Mouse (Mus musculus) macrophage (primary cell): ENCODE results near the gene Gm20683. TPM values are rescaled to one million over a fixed set of nuclear protein-coding genes. Genes with fewer than 3 reads are reported as not detected.
"Not testable (repeated sequence)": the region's sequence is repeated elsewhere in the genome, so short reads cannot be mapped to it uniquely, and the experiment has no call there.

Experiments used
- H3K27ac ChIP-seq: fragments of 350-480 bp; formaldehyde crosslinking; 2 replicates; pipeline ENCODE4 v1.9.0; 2021
- H3K36me3 ChIP-seq: fragments of 350-480 bp; formaldehyde crosslinking; 2 replicates; pipeline ENCODE4 v1.9.0; 2021; ENCODE audit errors: inconsistent target
- H3K4me3 ChIP-seq: fragments of 350-480 bp; formaldehyde crosslinking; 2 replicates; pipeline ENCODE4 v1.9.0; 2021; ENCODE audit errors: inconsistent target
- H3K79me2 ChIP-seq: fragments of 350-480 bp; formaldehyde crosslinking; 2 replicates; pipeline ENCODE4 v1.9.0; 2021; ENCODE audit errors: inconsistent target
- WGBS: methylation state at CpG from one replicate; pipeline ENCODE4 v1.1.7; 2026; ENCODE audit warnings: inconsistent platforms; ENCODE audit not compliant: missing documents; 5-methylcytosine and 5-hydroxymethylcytosine counted together
- polyA plus RNA-seq: library from polyadenylated mRNA; stranded (reverse); fragments of 250-400 nt; gene quantifications from 3 replicates; pipeline ENCODE4 v1.2.4, GENCODE M21; 2018; ENCODE audit warnings: inconsistent platforms

Gm20683 gene
- polyA plus RNA-seq, 1 experiment from 2014 or later: 0.09 TPM

DNA sequence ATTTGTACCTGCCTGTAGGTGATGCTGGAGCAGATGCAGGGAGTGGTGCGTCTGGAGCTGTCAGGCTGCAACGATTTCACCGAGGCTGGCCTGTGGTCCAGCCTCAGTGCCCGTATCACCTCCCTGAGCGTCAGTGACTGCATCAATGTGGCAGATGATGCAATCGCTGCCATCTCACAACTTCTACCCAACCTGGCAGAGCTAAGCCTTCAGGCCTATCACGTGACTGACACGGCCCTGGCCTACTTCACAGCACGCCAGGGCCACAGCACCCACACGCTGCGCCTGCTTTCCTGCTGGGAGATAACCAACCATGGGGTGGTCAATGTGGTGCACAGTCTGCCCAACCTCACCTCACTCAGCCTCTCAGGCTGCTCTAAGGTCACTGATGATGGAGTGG lies 23.9 kb downstream of the Gm20683 start:
- H3K79me2 ChIP-seq: no peaks in the 10 kb centered on the region
- WGBS: 72% methylated on average over 11 of the region's 11 CpGs
- H3K36me3 ChIP-seq: no peaks in the 10 kb centered on the region
- no peak overlapping the region for H3K27ac ChIP-seq
- no peak overlapping the region for H3K4me3 ChIP-seq

DNA sequence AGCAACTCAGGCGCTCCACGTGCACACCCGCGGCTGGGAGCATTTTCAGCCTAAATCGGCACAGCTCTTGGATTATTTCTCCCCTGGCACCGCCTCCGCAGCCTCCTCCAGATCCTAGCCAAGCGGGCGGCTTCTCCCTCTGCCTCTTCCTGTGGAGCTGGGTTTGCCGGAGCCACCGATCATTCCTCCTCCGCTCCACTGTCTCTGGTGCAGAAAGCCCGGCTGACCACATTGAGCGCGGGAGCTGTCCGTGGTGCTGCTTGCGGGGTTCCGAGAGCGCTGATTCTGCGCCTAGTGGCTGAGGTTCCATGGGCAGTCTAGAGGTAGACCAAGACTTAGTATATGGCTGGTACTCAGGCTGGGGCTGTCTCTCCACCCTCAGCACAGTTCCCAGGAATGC lies 28.1 kb downstream of the Gm20683 start:
- H3K27ac ChIP-seq: no peak overlapping the region
- H3K36me3 ChIP-seq: no peaks in the 10 kb centered on the region
- WGBS: 2% methylated on average over 17 of the region's 20 CpGs
- no peaks in the 10 kb centered on the region for H3K79me2 ChIP-seq
- no peak overlapping the region for H3K4me3 ChIP-seq

DNA sequence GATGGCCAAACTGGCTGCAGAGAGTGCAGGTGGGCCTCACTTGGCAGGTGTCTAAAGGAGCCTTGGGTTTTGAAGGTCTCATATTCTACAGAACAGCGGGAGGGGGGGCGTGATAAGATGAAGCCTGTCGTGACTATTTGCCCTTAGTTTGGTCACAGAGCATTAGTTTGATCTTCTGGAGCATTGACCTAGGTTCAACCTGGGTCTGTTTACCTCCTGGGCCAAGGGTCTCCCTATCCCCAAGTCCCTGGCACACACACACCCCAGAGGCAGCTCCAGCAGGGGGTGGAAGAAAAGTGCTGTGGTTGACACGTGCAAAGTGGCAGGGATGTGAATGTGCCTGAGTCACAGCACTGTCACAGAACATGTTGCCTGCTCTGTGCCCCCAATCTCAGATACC lies 30.7 kb downstream of the Gm20683 start:
- no peaks in the 10 kb centered on the region for H3K36me3 ChIP-seq
- H3K27ac ChIP-seq: no peak overlapping the region
- no peaks in the 10 kb centered on the region for H3K79me2 ChIP-seq
- H3K4me3 ChIP-seq: no peak overlapping the region
- WGBS: 66% methylated on average over 4 of the region's 4 CpGs

DNA sequence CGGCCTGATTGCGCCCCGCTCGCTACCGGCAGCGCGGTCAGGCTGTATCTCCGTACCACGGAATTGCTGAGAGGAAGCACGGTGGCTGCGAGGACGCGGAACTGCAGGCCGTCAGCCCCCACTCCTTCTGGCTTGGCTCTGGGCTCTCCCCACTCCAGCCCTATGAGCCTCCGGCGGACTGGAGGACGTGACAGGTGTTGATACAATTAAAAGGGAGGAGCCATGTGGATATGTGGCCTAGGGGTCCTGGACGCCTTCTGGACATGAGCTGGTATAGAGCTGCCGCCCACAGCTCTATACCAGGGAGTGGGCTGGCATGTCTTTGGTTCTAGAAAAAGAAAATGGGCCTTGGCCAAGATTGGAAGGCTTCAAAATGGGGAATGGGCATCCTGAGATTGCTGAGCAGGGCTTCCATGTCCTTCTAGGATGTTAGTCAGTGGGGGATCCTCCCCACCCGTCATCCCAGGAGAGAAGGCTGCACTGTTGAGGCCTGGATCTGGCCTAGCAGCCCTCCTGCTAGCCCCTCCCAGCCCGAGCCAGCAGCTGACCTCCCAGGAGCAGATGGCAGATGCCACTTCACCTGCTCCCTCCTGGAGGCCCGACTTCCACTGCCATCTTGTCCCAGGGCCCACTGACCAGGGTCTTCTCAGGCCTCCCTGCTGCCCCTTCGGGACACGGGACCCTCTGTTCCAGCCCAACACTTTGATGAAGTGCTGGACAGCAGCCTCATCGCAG lies 31.8 kb downstream of the Gm20683 start:
- Histone ChIP-seq H3K36me3 (no peaks in the 10 kb centered on the region), H3K79me2 (no peaks in the 10 kb centered on the region), H3K27ac (no peak overlapping the region), H3K4me3 (no peak overlapping the region)
- WGBS: 16% methylated on average over 25 of the region's 25 CpGs

GRCm38 (mm10) chr17:25808789-25809605 lies 32.6 kb downstream of the Gm20683 start, which contains the start of gene Fbxl16:
Fbxl16 (plus strand) TSS chr17:25809085.
- no peaks in the 10 kb centered on the region for H3K36me3 ChIP-seq
- under 1% methylated on average over 82 of the region's 100 CpGs for WGBS
- H3K79me2 ChIP-seq: no peaks in the 10 kb centered on the region
- H3K27ac ChIP-seq: no peak within 1 kb of the TSS
- H3K4me3 ChIP-seq: no peak within 1 kb of the TSS

- WGBS: 59% methylated on average over 5 of the region's 5 CpGs
Measured at GRCm38 (mm10) chr17:25808028-25808427, 33.5 kb downstream of the Gm20683 start.

GRCm38 (mm10) chr17:25807452-25807851 lies 34.1 kb downstream of the Gm20683 start:
- H3K4me3 ChIP-seq, H3K79me2 ChIP-seq, H3K27ac ChIP-seq, H3K36me3 ChIP-seq: not testable (repeated sequence)
- 42% methylated on average over 2 of the region's 2 CpGs for WGBS

More at GRCm38 (mm10) chr17:25808028-25808427, 33.5 kb downstream of the Gm20683 start:
- Histone ChIP-seq H3K79me2 (no peaks in the 10 kb centered on the region), H3K4me3 (no peak overlapping the region), H3K36me3 (no peaks in the 10 kb centered on the region), H3K27ac (no peak overlapping the region)

DNA sequence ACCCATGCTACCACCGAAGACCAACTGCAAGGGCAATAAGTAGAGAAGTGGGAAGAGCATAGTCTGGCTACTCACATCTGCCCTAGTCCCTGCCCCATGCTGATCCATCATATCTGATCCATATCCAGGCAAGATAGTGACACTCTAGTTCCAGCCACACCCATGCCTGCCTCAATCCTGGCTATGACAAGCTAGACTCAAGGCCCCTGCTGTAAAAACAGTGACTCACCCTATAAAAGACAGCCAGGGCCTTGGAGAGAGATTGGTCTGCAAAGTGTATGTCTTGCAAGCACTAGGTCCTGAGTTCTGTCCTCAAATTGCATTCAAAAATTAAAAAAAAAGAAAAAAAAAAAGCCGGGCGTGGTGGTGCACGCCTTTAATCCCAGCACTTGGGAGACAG lies 35.1 kb downstream of the Gm20683 start:
- no peaks in the 10 kb centered on the region for H3K79me2 ChIP-seq
- no peak overlapping the region for H3K4me3 ChIP-seq
- WGBS: 79% methylated on average over 2 of the region's 4 CpGs
- H3K36me3 ChIP-seq: no peaks in the 10 kb centered on the region
- H3K27ac ChIP-seq: no peak overlapping the region

- Histone ChIP-seq H3K4me3 (no peak overlapping the region), H3K36me3 (no peaks in the 10 kb centered on the region), H3K79me2 (no peaks in the 10 kb centered on the region), H3K27ac (no peak overlapping the region)
- WGBS: 15% methylated on average over 10 of the region's 10 CpGs
Measured at GRCm38 (mm10) chr17:25802825-25803517, 38.6 kb downstream of the Gm20683 start.

DNA sequence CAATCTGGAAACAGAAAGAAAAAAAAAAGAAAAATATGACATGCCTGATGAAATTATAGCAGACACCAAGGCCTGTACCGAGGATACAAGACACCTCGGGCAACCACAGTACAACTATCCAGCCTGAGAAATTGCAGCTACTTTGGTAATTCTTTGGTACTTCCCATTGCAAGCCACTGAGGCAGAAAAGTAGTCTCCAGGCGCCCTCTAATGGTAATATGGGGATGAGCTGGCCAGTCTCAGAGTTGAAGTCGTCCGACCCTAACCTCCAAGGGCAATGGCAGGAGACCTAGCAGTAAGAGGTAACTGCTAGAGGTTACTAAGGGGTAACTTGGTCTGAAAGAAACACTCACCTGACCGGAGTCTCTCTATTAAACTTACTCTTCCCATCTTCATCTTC lies 40.5 kb downstream of the Gm20683 start:
- Histone ChIP-seq H3K79me2 (no peaks in the 10 kb centered on the region), H3K27ac (no peak overlapping the region), H3K4me3 (no peak overlapping the region), H3K36me3 (no peaks in the 10 kb centered on the region)
- WGBS: 8% methylated on average over 6 of the region's 6 CpGs

DNA sequence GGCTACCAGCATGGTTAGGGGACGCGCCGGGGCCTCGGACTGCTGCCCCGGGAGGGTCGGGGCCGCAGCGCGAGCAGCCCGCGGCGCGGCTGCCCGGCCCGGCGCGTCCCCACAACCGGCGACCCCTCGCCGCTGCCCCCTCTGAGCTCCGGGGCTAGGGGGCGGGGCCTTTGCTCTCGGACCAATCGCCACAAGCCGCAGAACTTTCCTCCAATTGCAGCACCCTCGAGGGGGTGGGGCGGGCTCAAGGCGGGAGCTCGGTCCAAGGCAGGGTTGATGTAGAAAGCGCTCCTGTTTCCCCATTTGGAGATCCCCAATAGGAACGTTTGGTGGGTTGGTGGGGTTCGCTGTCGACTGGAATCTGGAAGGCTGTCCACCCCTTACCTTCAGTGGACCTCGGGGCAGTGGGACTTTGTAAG lies 44.6 kb downstream of the Gm20683 start, which contains the start of gene Metrn:
Gene Metrn (minus strand): TSS at position 186 of the 419 bp plus-strand sequence.
- no peak within 1 kb of the TSS for H3K27ac ChIP-seq
- H3K36me3 ChIP-seq: no peaks in the 10 kb centered on the region
- WGBS: under 1% methylated on average over 35 of the region's 35 CpGs
- H3K4me3 ChIP-seq: peak within 1 kb of the TSS; percentile 53
- H3K79me2 ChIP-seq: no peaks in the 10 kb centered on the region; the same call in 1 of the 2 replicates

DNA sequence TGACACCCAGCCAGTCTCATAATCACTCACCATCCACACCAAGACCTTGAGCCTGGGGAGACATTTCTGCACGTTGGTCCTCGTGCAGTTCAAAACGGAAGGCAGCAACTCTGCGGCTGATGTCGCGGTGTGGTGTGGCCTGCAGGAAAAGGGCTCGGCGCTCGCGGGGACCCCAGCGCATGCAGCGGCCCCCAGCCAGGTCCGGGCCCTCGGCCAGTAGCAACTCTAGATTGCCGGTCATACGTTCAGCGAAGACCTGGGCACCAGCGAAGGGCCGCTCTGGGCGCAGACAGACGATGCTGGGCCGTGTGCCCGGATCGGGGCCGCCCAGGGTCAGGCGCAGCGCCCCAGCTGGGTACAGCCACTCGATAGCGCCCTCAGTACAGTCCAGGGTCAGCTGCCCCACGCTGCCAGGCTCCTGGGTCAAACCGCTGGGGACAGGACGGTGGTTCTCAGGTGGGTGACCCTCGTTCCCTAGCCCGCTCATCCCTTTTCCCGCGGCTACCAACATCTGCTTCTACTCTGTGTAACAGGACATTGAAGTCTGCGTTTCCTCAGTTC lies 45.3 kb downstream of the Gm20683 start:
- WGBS: 1% methylated on average over 37 of the region's 37 CpGs
- Histone ChIP-seq H3K79me2 (peaks cover 7% of the 10 kb centered on the region; the same call in 1 of the 2 replicates), H3K36me3 (no peaks in the 10 kb centered on the region), H3K27ac (no peak overlapping the region), H3K4me3 (peak overlapping the region; percentile 53)

- Histone ChIP-seq H3K4me3 (peak within 1 kb of the TSS; percentile 53), H3K79me2 (peaks cover 13% of the 10 kb centered on the region; the same call in 1 of the 2 replicates), H3K27ac (no peak within 1 kb of the TSS), H3K36me3 (no peaks in the 10 kb centered on the region)
- WGBS: 77% methylated on average over 6 of the region's 6 CpGs
Measured at GRCm38 (mm10) chr17:25795609-25796092, 45.9 kb downstream of the Gm20683 start, which contains the start of gene AC134908.4. AC134908.4 (minus strand) TSS chr17:25795659.

DNA sequence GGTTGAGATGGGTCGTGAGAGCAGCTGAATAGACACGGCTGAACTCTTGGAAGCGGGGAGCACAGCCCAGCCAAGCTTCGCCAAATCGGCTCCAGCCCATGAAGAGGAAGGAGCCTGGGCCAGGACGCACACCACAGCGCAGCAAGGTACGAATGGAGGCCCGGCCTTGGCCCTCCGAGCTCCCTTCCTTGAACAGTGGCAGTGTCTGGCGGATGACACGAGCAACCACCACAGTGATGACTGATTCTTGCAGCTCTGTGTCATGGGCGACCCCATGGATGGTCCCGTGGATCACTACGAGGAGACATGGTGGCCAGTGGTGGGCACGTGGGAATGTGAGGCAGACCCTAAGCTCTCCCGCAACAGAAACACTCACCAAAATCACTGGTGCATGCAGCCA lies 46.6 kb downstream of the Gm20683 start:
- H3K27ac ChIP-seq: no peak overlapping the region
- no peaks in the 10 kb centered on the region for H3K36me3 ChIP-seq
- no peak overlapping the region for H3K4me3 ChIP-seq
- 97% methylated on average over 14 of the region's 17 CpGs for WGBS
- H3K79me2 ChIP-seq: peaks cover 15% of the 10 kb centered on the region; the same call in 1 of the 2 replicates
